Mouse (Mus musculus): ENCODE data around the gene Grrp1. TPM values are rescaled to one million over a fixed set of nuclear protein-coding genes. Genes with fewer than 3 reads are reported as not detected.

Gene Grrp1
- polyA plus RNA-seq, 1 experiment: 7.7 TPM

GRCm38 (mm10) chr4:134246719-134247258 is 7.1 kb downstream of the Grrp1 start, which contains the start of gene Gm30191:
TSS of gene Gm30191 (plus strand) at chr4:134246935.
- no peak within 1 kb of the TSS for H3K27ac ChIP-seq (ENCODE audit: insufficient read depth, low read length)
- H3K4me3 ChIP-seq (ENCODE audit: insufficient read depth, low read length): peak within 1 kb of the TSS; percentile 68; the same call in 1 of the 2 replicates
- no peak for TF ChIP-seq POLR2A (IDR thresholded peaks at IDR 0.05; ENCODE audit: extremely low read depth, insufficient read depth, low read length)
- no peak for TF ChIP-seq CTCF (IDR thresholded peaks at IDR 0.05; ENCODE audit: extremely low read depth, insufficient read depth, low read length)
- 0 out of 2 replicates have a peak, but pooled peaks cover 1% of the 10 kb centered on the region for H3K4me1 ChIP-seq (ENCODE audit: control insufficient read depth, insufficient read depth, low read length)

DNA sequence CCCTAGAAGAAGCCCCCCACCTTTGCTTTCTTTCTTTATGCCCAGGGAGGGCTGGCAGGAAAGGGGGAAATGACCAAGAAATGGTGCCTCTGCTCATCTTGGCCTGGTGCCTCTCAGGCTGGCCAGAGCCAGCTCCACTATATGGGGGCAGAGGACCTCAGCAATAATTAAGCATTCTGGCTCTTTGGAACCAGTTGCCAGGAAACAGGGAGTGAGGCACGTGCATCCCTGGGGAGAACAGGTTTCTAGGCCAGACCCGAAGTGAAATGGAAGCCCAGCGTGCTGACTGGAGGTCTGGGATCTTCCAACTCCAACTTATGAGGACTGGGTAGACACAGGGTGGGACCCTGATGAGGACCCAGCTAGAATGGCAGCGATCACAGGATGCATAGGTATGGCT is 7.7 kb downstream of the Grrp1 start:
- H3K27ac ChIP-seq (ENCODE audit: insufficient read depth, low read length): no peak overlapping the region
- no peak for TF ChIP-seq POLR2A (IDR thresholded peaks at IDR 0.05; ENCODE audit: extremely low read depth, insufficient read depth, low read length)
- TF ChIP-seq CTCF (IDR thresholded peaks at IDR 0.05; ENCODE audit: extremely low read depth, insufficient read depth, low read length): no peak
- H3K4me1 ChIP-seq (ENCODE audit: control insufficient read depth, insufficient read depth, low read length): 0 out of 2 replicates have a peak, but pooled peaks cover 1% of the 10 kb centered on the region
- H3K4me3 ChIP-seq (ENCODE audit: insufficient read depth, low read length): no peak overlapping the region

GRCm38 (mm10) chr4:134245148-134245843 is 8.6 kb downstream of the Grrp1 start, which contains the start of gene Zfp593:
TSS of gene Zfp593 (minus strand) at chr4:134245592.
- 0 out of 2 replicates have a peak, but pooled peaks cover 1% of the 10 kb centered on the region for H3K4me1 ChIP-seq (ENCODE audit: control insufficient read depth, insufficient read depth, low read length)
- TF ChIP-seq POLR2A (IDR thresholded peaks at IDR 0.05; ENCODE audit: extremely low read depth, insufficient read depth, low read length): peak; percentile 47; the same call in 1 of the 2 replicates
- TF ChIP-seq CTCF (IDR thresholded peaks at IDR 0.05; ENCODE audit: extremely low read depth, insufficient read depth, low read length): peak; percentile 69
- H3K27ac ChIP-seq (ENCODE audit: insufficient read depth, low read length): no peak within 1 kb of the TSS
- peak within 1 kb of the TSS; percentile 68 for H3K4me3 ChIP-seq (ENCODE audit: insufficient read depth, low read length)

GRCm38 (mm10) chr4:134243516-134244250 is 10.2 kb downstream of the Grrp1 start, which contains the start of gene E130218I03Rik:
TSS of gene E130218I03Rik (plus strand) at chr4:134243662.
- H3K27ac ChIP-seq (ENCODE audit: insufficient read depth, low read length): no peak within 1 kb of the TSS
- TF ChIP-seq CTCF (IDR thresholded peaks at IDR 0.05; ENCODE audit: extremely low read depth, insufficient read depth, low read length) (no peak), POLR2A (IDR thresholded peaks at IDR 0.05; ENCODE audit: extremely low read depth, insufficient read depth, low read length) (no peak)
- H3K4me3 ChIP-seq (ENCODE audit: insufficient read depth, low read length): peak within 1 kb of the TSS; percentile 68; the same call in 1 of the 2 replicates
- H3K4me1 ChIP-seq (ENCODE audit: control insufficient read depth, insufficient read depth, low read length): peaks cover 4% of the 10 kb centered on the region; the same call in 1 of the 2 replicates

DNA sequence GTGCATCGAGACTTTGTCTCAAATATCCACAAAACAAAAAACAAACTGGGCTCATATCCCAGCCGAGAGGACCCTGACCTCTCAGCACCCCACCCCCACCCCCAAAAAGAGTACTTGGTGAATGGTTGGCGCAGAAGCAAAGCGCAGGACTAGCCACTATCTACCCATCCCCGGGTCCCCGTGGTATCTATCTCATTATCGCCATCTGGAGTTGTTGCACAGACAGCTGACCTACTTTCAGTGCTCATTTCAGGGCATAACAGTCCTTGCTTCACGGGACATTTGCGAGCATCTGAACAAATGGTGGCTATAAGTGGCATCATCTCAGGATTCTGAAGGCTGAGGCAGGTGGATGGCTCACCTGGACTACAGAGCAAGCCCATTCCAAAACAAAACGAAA is 15.2 kb downstream of the Grrp1 start:
- TF ChIP-seq CTCF (IDR thresholded peaks at IDR 0.05; ENCODE audit: extremely low read depth, insufficient read depth, low read length) (no peak), POLR2A (IDR thresholded peaks at IDR 0.05; ENCODE audit: extremely low read depth, insufficient read depth, low read length) (no peak)
- H3K4me1 ChIP-seq (ENCODE audit: control insufficient read depth, insufficient read depth, low read length): peaks cover 3% of the 10 kb centered on the region; the same call in 1 of the 2 replicates
- H3K4me3 ChIP-seq (ENCODE audit: insufficient read depth, low read length): no peak overlapping the region

DNA sequence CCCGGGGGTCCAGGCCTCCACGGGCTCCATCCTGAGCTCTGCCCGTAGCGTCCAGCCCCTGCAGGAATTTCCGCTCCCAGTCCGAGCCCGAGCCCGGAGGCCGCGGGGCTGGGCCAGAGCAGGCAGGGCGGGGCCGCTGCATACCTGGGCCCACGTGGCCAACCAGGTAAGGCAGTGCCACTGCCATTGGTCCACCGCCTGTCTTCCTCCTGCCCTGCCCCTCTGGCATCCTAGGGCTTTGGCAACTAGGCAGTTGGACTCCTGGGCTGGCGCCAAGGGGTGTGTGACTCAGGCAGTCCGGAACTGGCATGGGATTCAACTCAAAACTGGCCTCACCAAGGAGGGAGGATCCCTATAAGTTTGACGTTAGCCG is 15.6 kb downstream of the Grrp1 start, which contains the start of gene Cnksr1:
TSS of gene Cnksr1 (minus strand) at position 121 of the 373 bp plus-strand sequence.
- no peak for TF ChIP-seq CTCF (IDR thresholded peaks at IDR 0.05; ENCODE audit: extremely low read depth, insufficient read depth, low read length)
- TF ChIP-seq POLR2A (IDR thresholded peaks at IDR 0.05; ENCODE audit: extremely low read depth, insufficient read depth, low read length): no peak
- H3K4me1 ChIP-seq (ENCODE audit: control insufficient read depth, insufficient read depth, low read length): peaks cover 3% of the 10 kb centered on the region; the same call in 1 of the 2 replicates
- no peak within 1 kb of the TSS for H3K27ac ChIP-seq (ENCODE audit: insufficient read depth, low read length)
- no peak within 1 kb of the TSS for H3K4me3 ChIP-seq (ENCODE audit: insufficient read depth, low read length)

More for the DNA sequence above, 15.2 kb downstream of the Grrp1 start:
- H3K27ac ChIP-seq (ENCODE audit: insufficient read depth, low read length): no peak overlapping the region

GRCm38 (mm10) chr4:134237582-134238278 is 16.2 kb downstream of the Grrp1 start:
- Histone ChIP-seq H3K4me3 (ENCODE audit: insufficient read depth, low read length) (no peak overlapping the region), H3K4me1 (ENCODE audit: control insufficient read depth, insufficient read depth, low read length) (peaks cover 3% of the 10 kb centered on the region; the same call in 1 of the 2 replicates), H3K27ac (ENCODE audit: insufficient read depth, low read length) (no peak overlapping the region)
- TF ChIP-seq CTCF (IDR thresholded peaks at IDR 0.05; ENCODE audit: extremely low read depth, insufficient read depth, low read length) (no peak), POLR2A (IDR thresholded peaks at IDR 0.05; ENCODE audit: extremely low read depth, insufficient read depth, low read length) (no peak)

DNA sequence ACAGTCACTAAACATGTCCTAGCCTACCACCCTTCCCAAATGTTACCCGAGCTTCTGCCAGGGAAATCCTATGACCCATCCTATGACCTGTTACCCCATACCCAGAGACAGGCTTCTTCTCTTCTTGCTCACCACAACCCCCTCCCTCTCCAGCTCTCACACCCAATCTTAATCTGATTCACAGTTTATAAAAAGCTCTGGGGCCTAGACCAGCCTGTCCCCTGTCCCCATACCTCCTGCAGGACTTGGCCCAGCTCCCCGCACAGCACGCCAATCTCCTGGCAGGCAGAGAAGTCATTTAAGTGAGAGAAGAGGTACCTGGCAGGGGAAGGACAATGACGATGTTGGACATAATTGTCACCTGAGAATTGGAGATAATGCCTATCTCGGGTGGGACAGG is 19.0 kb downstream of the Grrp1 start:
- no peak overlapping the region for H3K27ac ChIP-seq (ENCODE audit: insufficient read depth, low read length)
- peaks cover 3% of the 10 kb centered on the region; the same call in 1 of the 2 replicates for H3K4me1 ChIP-seq (ENCODE audit: control insufficient read depth, insufficient read depth, low read length)
- H3K4me3 ChIP-seq (ENCODE audit: insufficient read depth, low read length): no peak overlapping the region
- TF ChIP-seq POLR2A (IDR thresholded peaks at IDR 0.05; ENCODE audit: extremely low read depth, insufficient read depth, low read length) (no peak), CTCF (IDR thresholded peaks at IDR 0.05; ENCODE audit: extremely low read depth, insufficient read depth, low read length) (no peak)

DNA sequence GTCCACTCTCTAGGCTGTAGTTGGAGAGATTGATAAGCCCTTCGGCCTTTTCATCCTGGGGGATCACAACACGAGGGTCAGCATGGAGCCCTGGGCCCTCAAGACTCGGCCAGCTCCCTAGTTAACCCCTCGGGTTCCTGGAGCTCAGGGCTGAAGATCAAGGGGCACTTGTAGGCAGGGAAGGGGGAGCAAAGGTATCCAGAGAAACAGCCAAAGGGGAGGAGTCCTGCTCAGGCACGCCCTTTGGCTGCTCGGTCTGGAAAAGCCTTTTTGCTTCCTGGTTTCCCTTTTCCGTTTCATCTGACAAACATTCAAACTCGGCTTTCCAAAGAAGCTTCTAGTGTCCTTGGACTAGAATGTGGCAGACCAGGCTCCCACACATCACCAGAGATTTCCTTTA is 23.5 kb downstream of the Grrp1 start:
- no peak for TF ChIP-seq POLR2A (IDR thresholded peaks at IDR 0.05; ENCODE audit: extremely low read depth, insufficient read depth, low read length)
- no peak for TF ChIP-seq CTCF (IDR thresholded peaks at IDR 0.05; ENCODE audit: extremely low read depth, insufficient read depth, low read length)
- H3K4me3 ChIP-seq (ENCODE audit: insufficient read depth, low read length): no peak overlapping the region
- no peak overlapping the region for H3K27ac ChIP-seq (ENCODE audit: insufficient read depth, low read length)
- no peaks in the 10 kb centered on the region for H3K4me1 ChIP-seq (ENCODE audit: control insufficient read depth, insufficient read depth, low read length)

Measured in cortical plate, adult 2 months (tissue).